Mouse (Mus musculus) ovary, adult 18-20 months (tissue): ENCODE measurements around the gene Spns1.
"Not testable (repeated sequence)": the region's sequence is repeated elsewhere in the genome, so short reads cannot be mapped to it uniquely, and the experiment has no call there.

Experiments
- DNase-seq: peaks from one replicate; pipeline ENCODE4 v3.0.0; 2022; ENCODE audit warnings: low spot score, mixed read lengths

Spns1 gene

GRCm38 (mm10) chr7:126338906-126339305 lies 38.3 kb downstream of the Spns1 start:
- DNase-seq = no peak

GRCm38 (mm10) chr7:126335556-126335955 lies 41.7 kb downstream of the Spns1 start:
- no peak for DNase-seq

GRCm38 (mm10) chr7:126332691-126333090 lies 44.6 kb downstream of the Spns1 start:
- no peak for DNase-seq

- no peak for DNase-seq
Observed at GRCm38 (mm10) chr7:126330693-126331092, 46.6 kb downstream of the Spns1 start.

- DNase-seq = no peak
Observed at GRCm38 (mm10) chr7:126329907-126330645, 47.2 kb downstream of the Spns1 start.

- DNase-seq = not testable (repeated sequence)
Observed at GRCm38 (mm10) chr7:126328848-126329247, 48.4 kb downstream of the Spns1 start.

GRCm38 (mm10) chr7:126325576-126326273 lies 51.5 kb downstream of the Spns1 start:
- not testable (repeated sequence) for DNase-seq

GRCm38 (mm10) chr7:126324791-126325190 lies 52.5 kb downstream of the Spns1 start:
- no peak for DNase-seq

- DNase-seq = no peak
Observed at GRCm38 (mm10) chr7:126323729-126324128, 53.5 kb downstream of the Spns1 start.
